Mouse (Mus musculus) C2C12 (cell line): ENCODE data around the gene Rpl18a.

Source experiments
- CEBPB ChIP-seq: IDR thresholded peaks from one replicate; pipeline ENCODE4 v1.6.1; 2011; ENCODE audit warnings: low read depth, mild to moderate bottlenecking, control low read depth, moderate library complexity
- CTCF ChIP-seq: IDR thresholded peaks from one replicate; pipeline ENCODE4 v1.5.1; 2011; ENCODE audit not compliant: control insufficient read depth, insufficient read depth, insufficient read length
- FOSL1 ChIP-seq: IDR thresholded peaks from one replicate; pipeline ENCODE4 v1.8.0; 2011; ENCODE audit warnings: mild to moderate bottlenecking, low read length; ENCODE audit not compliant: poor library complexity, insufficient read depth, severe bottlenecking
- MAX ChIP-seq: IDR thresholded peaks from one replicate; pipeline ENCODE4 v1.6.1; 2011; ENCODE audit warnings: mild to moderate bottlenecking, control low read depth
- USF1 ChIP-seq: IDR thresholded peaks from one replicate; pipeline ENCODE4 v1.6.1; 2011; ENCODE audit warnings: low read depth, mild to moderate bottlenecking, control low read depth, moderate library complexity

DNA sequence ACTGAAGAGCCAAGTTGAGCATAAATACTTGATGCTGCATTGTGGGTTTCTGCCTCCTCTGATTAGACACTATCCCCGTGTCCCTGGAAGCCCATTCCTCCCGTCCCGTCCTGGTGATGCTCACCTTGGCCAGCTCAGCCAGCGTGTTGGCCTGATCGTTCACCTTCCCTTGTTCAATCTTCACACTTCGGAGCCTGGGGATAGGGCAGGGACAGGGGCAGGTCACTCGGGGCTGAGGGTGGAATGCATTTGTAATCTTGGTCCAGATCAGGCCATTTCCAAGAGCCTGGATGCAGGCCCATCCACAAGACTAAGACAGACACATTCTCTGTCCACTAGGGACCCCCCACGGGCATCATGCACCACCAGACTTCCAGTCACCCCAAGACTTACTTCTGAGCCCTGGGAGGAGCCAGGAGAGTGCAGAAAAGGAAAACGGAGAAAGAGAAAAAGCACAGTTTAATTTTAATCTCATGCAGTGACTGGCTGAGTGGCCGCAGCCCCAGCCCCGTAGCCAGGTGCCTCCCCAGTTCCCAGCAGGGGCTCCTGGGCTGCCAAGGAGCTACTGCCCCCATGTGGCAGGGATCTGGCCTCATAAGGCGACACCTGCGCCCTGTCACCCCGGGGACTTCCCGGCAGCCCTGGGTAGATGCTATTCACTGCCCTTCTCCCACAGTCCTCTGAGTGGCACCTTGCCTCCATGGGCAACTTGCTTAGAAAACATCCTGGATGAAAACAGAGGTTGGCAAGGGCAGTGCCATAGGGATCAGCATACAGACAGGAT is 50.6 kb downstream of the Rpl18a start:
- TF ChIP-seq CTCF (peak; percentile 8), FOSL1 (no peak), CEBPB (no peak), USF1 (no peak), MAX (no peak)
